Comparison of ENCODE assay signal across 8 mouse cellular contexts in the genomic region with DNA sequence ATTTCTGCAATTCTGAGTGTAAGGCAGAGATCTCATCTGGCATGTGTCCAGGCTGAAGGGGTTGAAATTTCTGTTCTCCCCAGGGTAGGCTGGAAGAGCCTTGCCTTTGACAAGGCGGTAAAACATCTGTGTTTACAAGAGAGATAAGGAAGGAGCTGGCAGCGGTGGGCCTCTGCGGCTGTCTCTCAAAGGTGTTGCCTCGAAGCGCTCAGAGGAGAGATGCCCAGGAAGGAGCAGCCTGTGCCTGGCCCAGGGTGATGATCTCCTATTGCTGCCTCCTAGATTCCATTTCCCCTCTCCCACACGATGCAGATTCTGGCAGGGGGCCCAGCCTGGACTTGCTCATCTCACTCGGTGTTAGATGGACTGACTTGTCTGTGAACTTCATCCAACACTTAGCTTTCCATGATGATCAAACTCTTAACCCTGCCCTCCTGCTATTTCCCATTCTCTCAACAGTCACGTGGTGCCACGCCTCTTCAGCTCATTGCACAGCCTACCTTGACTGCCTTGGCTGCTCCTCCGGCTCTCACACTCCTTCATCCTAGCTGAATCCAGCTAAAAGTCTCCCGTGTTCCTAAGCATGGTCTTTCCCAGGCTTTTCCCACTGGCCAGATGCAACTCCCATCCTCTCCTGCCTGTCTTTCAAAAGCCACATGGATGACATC. TPM values are rescaled to one million over a fixed set of nuclear protein-coding genes. Genes with fewer than 3 reads are reported as not detected.
DNase-seq lines count a peak whose midpoint lies in the region; ATAC-seq and TF ChIP-seq lines count a peak whose summit lies in the region.

No protein-coding gene starts in this region.

- no peak overlapping the region for H3K4me3 ChIP-seq in lung, embryonic 14.5 days (ENCODE audit: low read depth, low read length)
- no peak overlapping the region for H3K4me3 ChIP-seq in midbrain, embryonic 11.5 days (ENCODE audit: low read depth, low read length)

- 8% methylated on average over 11 of the region's 11 CpGs for WGBS in lung, embryonic 14.5 days
- 63% methylated on average over 11 of the region's 11 CpGs for WGBS in midbrain, embryonic 11.5 days

- no peaks in the 10 kb centered on the region for H3K36me3 ChIP-seq in lung, embryonic 14.5 days (ENCODE audit: insufficient read depth)
- H3K36me3 ChIP-seq in midbrain, embryonic 11.5 days (ENCODE audit: control insufficient read depth, insufficient read depth, low read length), result no peaks in the 10 kb centered on the region

- ATAC-seq in lung, embryonic 14.5 days (ENCODE audit: insufficient read depth), result peak; percentile 84
- no peak for ATAC-seq in cerebellum, adult (ENCODE audit: insufficient number of reproducible peaks, low FRiP score, low TSS enrichment)
- ATAC-seq in midbrain, embryonic 11.5 days (ENCODE audit: low FRiP score), result no peak

- peaks cover 10% of the 10 kb centered on the region for H3K27me3 ChIP-seq in lung, embryonic 14.5 days (ENCODE audit: insufficient read depth, low read length)
- H3K27me3 ChIP-seq in midbrain, embryonic 11.5 days (ENCODE audit: control insufficient read depth, insufficient read depth, low read length), result peaks cover 70% of the 10 kb centered on the region

- H3K27ac ChIP-seq in lung, embryonic 14.5 days (ENCODE audit: low read depth), result peak overlapping the region; percentile 52; the same call in 1 of the 2 replicates
- no peak overlapping the region for H3K27ac ChIP-seq in midbrain, embryonic 11.5 days (ENCODE audit: low read depth, low read length)

- H3K9me3 ChIP-seq in lung, embryonic 14.5 days (ENCODE audit: low read depth, low read length), result no peaks in the 10 kb centered on the region
- no peaks in the 10 kb centered on the region for H3K9me3 ChIP-seq in midbrain, embryonic 11.5 days (ENCODE audit: control insufficient read depth, low read length)

- peak; percentile 58 to 65 for DNase-seq in cerebellum, postnatal 10 days
- no peak for DNase-seq in cerebellum, postnatal 36 days
- DNase-seq in thymus, postnatal 0 days (ENCODE audit: low spot score), result peak; percentile 17
- DNase-seq in thymus, adult 18-20 months, result no peak
- DNase-seq in lung, embryonic 14.5 days, result peak; percentile 93
- DNase-seq in urinary bladder, postnatal 4 days (ENCODE audit: low spot score in 2 of 2), result peak; percentile 50 to 80
- no peak for DNase-seq in midbrain, embryonic 11.5 days (ENCODE audit: low spot score, missing footprints)

- 0 out of 2 replicates have a peak overlapping the region, but pooled peaks have one; percentile 1 for H3K4me2 ChIP-seq in lung, embryonic 14.5 days
- no peak overlapping the region for H3K4me2 ChIP-seq in midbrain, embryonic 11.5 days

- H3K9ac ChIP-seq in lung, embryonic 14.5 days, result no peak overlapping the region
- no peak overlapping the region for H3K9ac ChIP-seq in midbrain, embryonic 11.5 days (ENCODE audit: low read length)

- TF ChIP-seq CTCF in lung, embryonic 14.5 days (IDR thresholded peaks at IDR 0.05; ENCODE audit: low read depth), result 0 out of 2 replicates have a peak, but pooled peaks have one; percentile 1

- H3K4me1 ChIP-seq in lung, embryonic 14.5 days (ENCODE audit: insufficient read depth), result peaks cover 46% of the 10 kb centered on the region
- peaks cover 43% of the 10 kb centered on the region for H3K4me1 ChIP-seq in midbrain, embryonic 11.5 days (ENCODE audit: control insufficient read depth, insufficient read depth, low read length)

RNA-seq across cellular contexts. Expression of a gene that starts 30.8 kb away (rescaled TPM):
- polyA plus RNA-seq in thymus, postnatal 0 days (2015; fragmentation: Nextera tagmentation; extraction: Ambion mirVana), result 20.1 and 21.3 TPM in 2 replicates
- 0.83 and 2.6 TPM in 2 replicates for polyA plus RNA-seq in lung, embryonic 14.5 days (2014; fragmentation: Nextera tagmentation; extraction: Ambion mirVana)
- polyA plus RNA-seq in midbrain, embryonic 11.5 days (2014; fragmentation: Nextera tagmentation; extraction: Ambion mirVana), result 3.1 TPM in 2 replicates

RNA-seq across cellular contexts. Expression of a gene that starts 58.7 kb away (rescaled TPM):
- polyA plus RNA-seq in thymus, postnatal 0 days (2015; fragmentation: Nextera tagmentation; extraction: Ambion mirVana), result not detected in 2 replicates
- polyA plus RNA-seq in lung, embryonic 14.5 days (2014; fragmentation: Nextera tagmentation; extraction: Ambion mirVana), result 0.11 and 0.26 TPM in 2 replicates
- 55.9 and 57.5 TPM in 2 replicates for polyA plus RNA-seq in midbrain, embryonic 11.5 days (2014; fragmentation: Nextera tagmentation; extraction: Ambion mirVana)

Comparison
In these comparisons a context has a peak if more than half of its experiments do, and no peak if none do; other contexts are left out.
1. DNase-seq: peak in cerebellum, postnatal 10 days (2 of 2), thymus, postnatal 0 days (single experiment), lung, embryonic 14.5 days (single experiment) and urinary bladder, postnatal 4 days (2 of 2); none in cerebellum, postnatal 36 days (0 of 2), thymus, adult 18-20 months (0 of 2) and midbrain, embryonic 11.5 days (single experiment).
2. RNA of a gene that starts 58.7 kb away (polyA plus RNA-seq): 55.9 to 57.5 TPM in midbrain, embryonic 11.5 days; 0.11 to 0.26 TPM in lung, embryonic 14.5 days and not detected in thymus, postnatal 0 days; every median in the first group is over 10 times any median in the second.